Mouse (Mus musculus) splenic B cell, adult 2 months (primary cell): ENCODE data around the gene Bcorl1.

ENCODE experiments used
- DNase-seq: peaks from one replicate; pipeline ENCODE4 v3.0.0-alpha.2; 2011; ENCODE audit warnings: low read depth, low spot score
- H3K27me3 ChIP-seq: 2 replicates; pipeline ENCODE4 v1.6.1; 2012; ENCODE audit warnings: mild to moderate bottlenecking, low read length, moderate library complexity, mixed read lengths; ENCODE audit not compliant: control insufficient read depth, poor library complexity, insufficient read depth, severe bottlenecking
- H3K36me3 ChIP-seq: 2 replicates; pipeline ENCODE4 v1.6.1; 2012; ENCODE audit warnings: mild to moderate bottlenecking, low read length, moderate library complexity, mixed read lengths; ENCODE audit not compliant: control insufficient read depth, poor library complexity, insufficient read depth, severe bottlenecking

Bcorl1 gene

DNA sequence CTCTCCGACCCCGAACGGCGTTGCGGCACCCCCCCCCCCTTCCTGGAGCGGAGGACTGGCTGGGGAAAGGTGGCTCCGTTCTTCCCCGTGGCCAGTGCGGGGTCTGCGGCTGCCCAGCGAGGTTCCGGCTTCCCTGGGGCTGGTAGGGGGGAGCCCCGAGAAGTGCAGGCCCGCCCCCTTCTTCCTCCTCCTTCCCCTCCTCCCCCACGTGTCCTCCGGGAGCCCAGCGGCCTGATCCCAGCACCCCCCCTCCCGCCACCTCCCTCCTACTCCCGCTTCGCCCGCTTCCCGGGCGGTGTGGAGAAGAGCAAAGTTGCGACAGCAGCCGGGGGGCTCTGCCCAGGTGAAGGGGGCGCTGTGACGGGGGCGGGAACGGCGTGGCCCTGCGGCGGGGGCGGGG, at the start of gene Bcorl1:
TSS of gene Bcorl1 (plus strand) at position 218 of the 400 bp plus-strand sequence.
- Histone ChIP-seq H3K27me3 (no peaks in the 10 kb centered on the region), H3K36me3 (no peaks in the 10 kb centered on the region)
- DNase-seq, result peak; percentile 39

- no peak for DNase-seq
- Histone ChIP-seq H3K27me3 (no peaks in the 10 kb centered on the region), H3K36me3 (no peaks in the 10 kb centered on the region)
Observed at GRCm38 (mm10) chrX:48291413-48291812, 49.7 kb upstream of the Bcorl1 start.

DNA sequence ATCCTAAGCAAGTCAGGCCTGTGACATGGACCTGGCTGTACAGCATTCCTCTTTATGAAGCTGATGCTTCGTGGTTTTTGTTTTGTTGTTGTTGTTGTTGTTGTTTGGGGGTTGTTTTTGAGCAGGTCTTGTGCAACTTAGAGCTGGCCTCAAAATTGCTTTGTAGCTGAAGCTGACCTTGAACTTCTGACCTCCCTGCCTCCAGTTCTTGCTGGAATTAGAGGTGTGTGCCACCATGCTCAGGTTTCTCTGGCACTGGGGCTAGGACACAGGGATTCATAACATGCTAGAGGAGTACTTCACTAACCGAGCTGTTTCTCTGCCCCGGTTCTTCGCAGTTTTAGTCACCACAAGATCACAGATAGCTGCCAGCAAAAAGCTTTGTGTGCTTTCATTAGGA, 35.8 kb upstream of the Bcorl1 start:
- no peaks in the 10 kb centered on the region for H3K36me3 ChIP-seq
- DNase-seq, result no peak

GRCm38 (mm10) chrX:48310706-48311517, 30.2 kb upstream of the Bcorl1 start:
- Histone ChIP-seq H3K36me3 (no peaks in the 10 kb centered on the region), H3K27me3 (no peaks in the 10 kb centered on the region)
- no peak for DNase-seq

More for the DNA sequence above, 35.8 kb upstream of the Bcorl1 start:
- no peaks in the 10 kb centered on the region for H3K27me3 ChIP-seq

GRCm38 (mm10) chrX:48311727-48312126, 29.4 kb upstream of the Bcorl1 start:
- no peaks in the 10 kb centered on the region for H3K27me3 ChIP-seq
- H3K36me3 ChIP-seq, result no peaks in the 10 kb centered on the region
- no peak for DNase-seq

GRCm38 (mm10) chrX:48314530-48315079, 26.6 kb upstream of the Bcorl1 start:
- peak; percentile 82 for DNase-seq
- no peaks in the 10 kb centered on the region for H3K36me3 ChIP-seq
- H3K27me3 ChIP-seq, result no peaks in the 10 kb centered on the region

DNA sequence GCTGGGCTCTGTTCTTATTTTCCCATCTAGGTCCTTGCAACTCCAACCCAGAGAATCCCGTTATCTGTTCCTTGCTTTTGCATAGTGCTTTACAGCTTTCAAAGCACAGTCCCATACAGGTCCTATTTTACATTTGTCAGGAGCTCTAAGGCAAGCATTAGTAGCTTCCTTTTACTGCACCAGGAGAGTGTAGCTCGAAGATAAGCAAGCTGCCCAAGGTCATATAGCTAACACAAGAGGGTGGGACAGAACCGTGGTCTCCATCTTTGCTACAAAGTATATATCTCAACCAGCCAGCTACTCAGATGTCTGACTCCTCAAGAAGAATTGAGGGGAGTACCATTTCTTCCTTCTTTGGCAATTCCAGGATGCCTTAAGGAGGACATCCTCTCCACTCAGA, 23.7 kb upstream of the Bcorl1 start:
- no peaks in the 10 kb centered on the region for H3K36me3 ChIP-seq
- DNase-seq, result no peak

DNA sequence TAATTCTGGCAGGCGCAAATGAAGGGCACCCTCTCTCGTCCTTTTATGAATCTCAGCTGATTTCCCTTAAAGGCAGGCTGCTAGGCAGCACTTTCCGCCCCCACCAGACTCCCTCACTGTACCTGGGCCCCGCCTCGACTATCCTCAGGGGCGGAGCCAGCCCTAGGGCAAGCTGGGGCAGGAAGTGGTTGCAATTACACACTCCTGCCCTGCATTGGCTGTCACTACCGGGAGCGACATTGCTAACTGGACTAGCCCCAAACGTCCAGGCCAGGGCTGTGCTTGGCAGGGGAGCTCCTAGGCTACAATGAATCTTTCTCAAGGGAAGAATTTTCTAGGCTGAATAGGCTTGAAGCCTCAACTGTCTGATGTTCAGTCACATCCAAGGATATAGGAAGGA, 23.0 kb upstream of the Bcorl1 start:
- peak; percentile 65 for DNase-seq
- Histone ChIP-seq H3K27me3 (no peaks in the 10 kb centered on the region), H3K36me3 (no peaks in the 10 kb centered on the region)

More for the DNA sequence above, 23.7 kb upstream of the Bcorl1 start:
- no peaks in the 10 kb centered on the region for H3K27me3 ChIP-seq

DNA sequence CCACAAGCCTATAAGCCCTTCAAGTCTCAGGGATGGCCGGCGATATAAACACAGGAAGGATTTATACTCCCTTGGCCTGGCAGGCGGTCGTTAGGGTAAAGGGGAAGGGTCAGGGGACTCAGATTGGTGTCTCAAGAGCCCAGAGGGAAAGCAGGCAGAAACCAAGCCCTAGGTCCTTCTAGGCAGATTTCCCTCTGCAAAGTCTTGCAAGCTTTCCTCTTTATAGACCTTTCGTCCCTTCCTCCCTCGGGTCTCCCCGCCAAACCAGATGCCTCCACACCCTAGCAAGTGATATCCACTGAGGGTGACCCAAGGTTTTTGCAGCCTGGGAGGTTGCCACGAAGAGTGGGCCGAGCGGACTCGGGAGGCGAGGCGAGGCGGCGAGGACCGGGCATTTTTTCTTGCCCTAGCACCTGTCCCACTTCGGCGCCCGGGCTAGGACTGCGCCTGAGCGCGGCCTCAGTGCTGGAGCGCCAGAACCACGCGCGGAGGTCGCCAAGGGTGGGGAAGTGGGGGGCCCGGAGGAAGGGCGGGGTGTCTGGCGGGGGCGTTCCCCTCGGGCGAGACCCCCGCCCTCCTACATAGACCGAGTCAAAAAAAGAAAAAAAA, 613 bp upstream of the Bcorl1 start:
- Histone ChIP-seq H3K27me3 (no peaks in the 10 kb centered on the region), H3K36me3 (no peaks in the 10 kb centered on the region)
- peak; percentile 2 for DNase-seq

- DNase-seq, result peak; percentile 18
- H3K27me3 ChIP-seq, result no peaks in the 10 kb centered on the region
- no peaks in the 10 kb centered on the region for H3K36me3 ChIP-seq
Observed at GRCm38 (mm10) chrX:48341621-48342161, 533 bp downstream of the Bcorl1 start.

- peak; percentile 0 for DNase-seq
- no peaks in the 10 kb centered on the region for H3K36me3 ChIP-seq
- H3K27me3 ChIP-seq, result no peaks in the 10 kb centered on the region
Observed at GRCm38 (mm10) chrX:48342731-48343130, 1.6 kb downstream of the Bcorl1 start.

DNA sequence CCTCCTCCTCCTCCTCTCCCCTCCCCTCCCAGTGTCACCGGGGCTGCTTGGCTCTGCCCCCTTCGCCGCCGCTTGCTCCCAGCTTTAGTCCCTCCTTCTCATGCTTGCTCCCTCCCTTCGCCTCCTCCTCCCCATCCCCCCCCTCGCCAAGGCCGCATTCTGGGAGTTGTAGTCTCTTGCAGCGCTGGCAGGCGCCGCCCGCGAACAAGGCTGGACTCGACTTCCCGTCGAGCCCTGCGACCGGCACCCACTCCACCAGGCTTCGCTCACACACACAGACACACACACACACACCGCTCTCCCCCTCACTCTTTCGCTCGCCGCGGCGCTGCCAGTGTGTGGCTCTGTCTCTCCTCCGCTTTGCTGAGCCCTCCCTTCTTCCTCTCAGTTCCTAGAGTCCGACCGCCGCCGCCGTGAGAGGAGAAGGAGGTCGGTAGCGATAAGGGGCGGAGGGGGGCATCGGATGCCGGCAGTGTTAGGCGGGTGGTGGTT, 2.3 kb downstream of the Bcorl1 start:
- no peaks in the 10 kb centered on the region for H3K36me3 ChIP-seq
- peak; percentile 90 for DNase-seq

DNA sequence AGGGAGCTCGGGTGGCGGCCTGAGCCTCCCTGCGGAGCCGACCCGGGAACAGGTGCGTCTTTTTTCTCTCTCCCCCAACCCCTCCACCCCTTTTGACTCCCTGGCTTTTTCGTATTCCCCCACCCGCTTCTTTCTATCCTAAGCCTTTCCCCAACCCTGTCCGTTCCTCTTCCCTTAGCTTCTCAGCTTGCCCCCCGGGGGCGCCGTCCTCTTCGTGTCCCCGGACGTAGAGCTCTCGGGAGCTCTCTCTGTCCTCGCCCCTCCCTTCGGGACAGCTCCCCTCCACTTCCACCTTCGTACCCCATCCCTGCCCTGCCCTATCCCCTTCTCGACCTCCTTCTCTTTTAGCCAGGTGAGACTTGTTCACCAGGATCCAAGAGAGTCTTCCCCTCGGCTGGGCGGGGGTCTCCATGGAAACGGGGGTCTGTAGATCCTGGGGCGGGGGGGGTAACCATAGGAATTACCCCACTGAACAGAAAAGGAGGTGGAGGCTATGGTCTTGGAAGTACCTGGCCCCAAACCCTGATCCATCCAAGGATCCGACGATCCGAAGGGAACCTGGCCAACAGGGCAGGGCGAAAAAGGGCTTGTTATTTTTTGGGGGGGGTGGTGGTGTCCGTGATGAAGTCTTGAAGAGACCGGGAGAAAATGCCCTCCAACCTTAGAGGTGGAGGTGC, 2.9 kb downstream of the Bcorl1 start:
- DNase-seq, result no peak
- H3K27me3 ChIP-seq, result no peaks in the 10 kb centered on the region

More for the DNA sequence above, 2.3 kb downstream of the Bcorl1 start:
- H3K27me3 ChIP-seq, result no peaks in the 10 kb centered on the region

GRCm38 (mm10) chrX:48344643-48345384, 3.7 kb downstream of the Bcorl1 start:
- DNase-seq, result peak; percentile 3
- Histone ChIP-seq H3K27me3 (no peaks in the 10 kb centered on the region), H3K36me3 (no peaks in the 10 kb centered on the region)

More for the DNA sequence above, 2.9 kb downstream of the Bcorl1 start:
- no peaks in the 10 kb centered on the region for H3K36me3 ChIP-seq
